Comparison of ENCODE assay signal across 13 mouse cellular contexts in genomic region chr3:38820787-38821186, GRCm38 (mm10).
DNase-seq lines count a peak whose midpoint lies in the region; ATAC-seq and TF ChIP-seq lines count a peak whose summit lies in the region.
"Had no signal": no experiment of that assay in that cellular context is flagged by ENCODE, and none has a peak within 500 bp of the region (broad histone marks: within the 10 kb centered on the region; RNA-seq: fewer than 3 reads in every experiment).

No protein-coding gene starts in this region.

- H3K36me3 ChIP-seq in erythroblast, embryonic 14.5 days (ENCODE audit: control insufficient read depth): no peaks in the 10 kb centered on the region
- H3K36me3 ChIP-seq in lung, postnatal 0 days (ENCODE audit: insufficient read depth, low read length): no peaks in the 10 kb centered on the region
- no peaks in the 10 kb centered on the region for H3K36me3 ChIP-seq in midbrain, embryonic 12.5 days
- H3K36me3 ChIP-seq in kidney, embryonic 16.5 days (ENCODE audit: insufficient read depth, low read length): no peaks in the 10 kb centered on the region

- H3K9me3 ChIP-seq in erythroblast, embryonic 14.5 days (ENCODE audit: control insufficient read depth, low read length): no peaks in the 10 kb centered on the region
- H3K9me3 ChIP-seq in lung, postnatal 0 days (ENCODE audit: low read length): no peaks in the 10 kb centered on the region
- H3K9me3 ChIP-seq in midbrain, embryonic 12.5 days: no peaks in the 10 kb centered on the region
- no peaks in the 10 kb centered on the region; the same call in 1 of the 2 replicates for H3K9me3 ChIP-seq in kidney, embryonic 16.5 days (ENCODE audit: low read length)

- TF ChIP-seq CTCF in lung, postnatal 0 days (IDR thresholded peaks at IDR 0.05): no peak

- no peak for ATAC-seq in erythroblast, adult 5-6 weeks (replicated peaks; ENCODE audit: low FRiP score, poor library complexity, severe bottlenecking)
- ATAC-seq in lung, postnatal 0 days: no peak
- ATAC-seq in midbrain, embryonic 12.5 days (ENCODE audit: low FRiP score, low read depth): peak; percentile 62; the same call in 1 of the 2 replicates
- no peak for ATAC-seq in erythroid progenitor cell, adult 5-6 weeks (replicated peaks; ENCODE audit: low FRiP score, poor library complexity, severe bottlenecking)
- ATAC-seq in kidney, embryonic 16.5 days (ENCODE audit: low FRiP score, low TSS enrichment): no peak
- ATAC-seq: activated CD4-positive, CD25-positive, alpha-beta regulatory T cell, adult 4 months had no signal

- TF ChIP-seq EP300 in lung, postnatal 0 days (IDR thresholded peaks at IDR 0.05): no peak

- 40% methylated on average over 9 of the region's 9 CpGs for WGBS in lung, postnatal 0 days
- 41% methylated on average over 9 of the region's 9 CpGs for WGBS in midbrain, embryonic 12.5 days
- WGBS in kidney, embryonic 16.5 days: 47% methylated on average over 9 of the region's 9 CpGs

- H3K27me3 ChIP-seq in erythroblast, embryonic 14.5 days (ENCODE audit: control insufficient read depth): no peaks in the 10 kb centered on the region
- no peaks in the 10 kb centered on the region for H3K27me3 ChIP-seq in lung, postnatal 0 days (replicated peaks; ENCODE audit: insufficient read depth, low read length)
- no peaks in the 10 kb centered on the region for H3K27me3 ChIP-seq in midbrain, embryonic 12.5 days
- H3K27me3 ChIP-seq in kidney, embryonic 16.5 days (ENCODE audit: insufficient read depth, low read length): no peaks in the 10 kb centered on the region

- no peak overlapping the region for H3K9ac ChIP-seq in lung, postnatal 0 days (replicated peaks; ENCODE audit: low read depth)
- no peak overlapping the region; the same call in 1 of the 2 replicates for H3K9ac ChIP-seq in midbrain, embryonic 12.5 days (replicated peaks)
- no peak overlapping the region for H3K9ac ChIP-seq in kidney, embryonic 16.5 days (replicated peaks; ENCODE audit: low read length)
- H3K9ac ChIP-seq: liver, embryonic 14.5 days had no signal

- no peak overlapping the region for H3K27ac ChIP-seq in lung, postnatal 0 days (ENCODE audit: low read length)
- H3K27ac ChIP-seq in midbrain, embryonic 12.5 days (replicated peaks): 0 out of 2 replicates have a peak overlapping the region, but pooled peaks have one; percentile 46
- no peak overlapping the region for H3K27ac ChIP-seq in kidney, embryonic 16.5 days (ENCODE audit: low read length)
- H3K27ac ChIP-seq: kidney, postnatal 0 days; liver, embryonic 14.5 days had no signal

- H3K4me3 ChIP-seq in erythroblast, embryonic 14.5 days (replicated peaks): peak overlapping the region; percentile 52
- H3K4me3 ChIP-seq in lung, postnatal 0 days (ENCODE audit: low read depth, low read length): no peak overlapping the region
- H3K4me3 ChIP-seq in midbrain, embryonic 12.5 days: no peak overlapping the region
- no peak overlapping the region for H3K4me3 ChIP-seq in kidney, embryonic 16.5 days (ENCODE audit: low read length)

- DNase-seq in lung, postnatal 0 days (ENCODE audit: low spot score): no peak
- DNase-seq in lung, postnatal 10 days: no peak
- no peak for DNase-seq in urinary bladder, adult 18-20 months (ENCODE audit: low spot score in 2 of 2)
- DNase-seq: heart, adult 18-20 months; heart, postnatal 36 days had no signal

- H3K4me1 ChIP-seq in erythroblast, embryonic 14.5 days (ENCODE audit: control insufficient read depth): peaks cover 32% of the 10 kb centered on the region
- no peaks in the 10 kb centered on the region for H3K4me1 ChIP-seq in lung, postnatal 0 days (ENCODE audit: insufficient read depth, low read depth, low read length)
- peaks cover 11% of the 10 kb centered on the region for H3K4me1 ChIP-seq in midbrain, embryonic 12.5 days
- H3K4me1 ChIP-seq in kidney, embryonic 16.5 days (ENCODE audit: insufficient read depth, low read length): no peaks in the 10 kb centered on the region

- H3K4me2 ChIP-seq in lung, postnatal 0 days (replicated peaks; ENCODE audit: low read depth, low read length): peak overlapping the region; percentile 18; the same call in 1 of the 2 replicates
- H3K4me2 ChIP-seq in midbrain, embryonic 12.5 days (replicated peaks): peak overlapping the region; percentile 13; the same call in 1 of the 2 replicates
- no peak overlapping the region for H3K4me2 ChIP-seq in kidney, embryonic 16.5 days (replicated peaks; ENCODE audit: low read depth, low read length)
